Mouse (Mus musculus) small intestine, adult 2 months (tissue): Measurements from ENCODE around the gene Dthd1. TPM values are rescaled to one million over a fixed set of nuclear protein-coding genes. Genes with fewer than 3 reads are reported as not detected.

Experiments
- H3K27ac ChIP-seq: fragments of 200-500 bp; 2 replicates; pipeline ENCODE4 v1.5.1; 2012; ENCODE audit warnings: low read depth, low read length, control low read depth, inconsistent platforms; ENCODE audit not compliant: insufficient read depth
- H3K27me3 ChIP-seq: fragments of 200-500 bp; 2 replicates; pipeline ENCODE4 v1.6.1; 2012; ENCODE audit warnings: mild to moderate bottlenecking, moderate library complexity, low read length, inconsistent platforms; ENCODE audit not compliant: control insufficient read depth, insufficient read depth
- H3K36me3 ChIP-seq: fragments of 200-500 bp; 2 replicates; pipeline ENCODE4 v1.6.1; 2012; ENCODE audit warnings: mild to moderate bottlenecking, low read length, control low read depth, inconsistent platforms; ENCODE audit not compliant: control insufficient read depth, insufficient read depth
- H3K4me1 ChIP-seq: fragments of 200-500 bp; 2 replicates; pipeline ENCODE4 v1.6.1; 2012; ENCODE audit warnings: low read length, inconsistent platforms, mixed read lengths; ENCODE audit not compliant: control insufficient read depth, insufficient read depth, insufficient read length
- H3K4me3 ChIP-seq: fragments of 200-500 bp; 2 replicates; pipeline ENCODE4 v1.5.1; 2012; ENCODE audit warnings: low read depth, mild to moderate bottlenecking, control low read depth, inconsistent platforms, low read length, moderate library complexity
- CTCF ChIP-seq: fragments of 200-500 bp; IDR thresholded peaks from 2 replicates; pipeline ENCODE4 v1.5.1; 2012; ENCODE audit warnings: low read depth, mild to moderate bottlenecking, control low read depth, inconsistent platforms, low read length, moderate library complexity, mixed read lengths; ENCODE audit not compliant: insufficient replicate concordance, insufficient read length; ENCODE audit errors: extremely low read depth
- POLR2A ChIP-seq: fragments of 200-500 bp; IDR thresholded peaks from 2 replicates; pipeline ENCODE4 v1.6.1; 2012; ENCODE audit warnings: low read depth, mild to moderate bottlenecking, control low read depth, inconsistent platforms, low read length, moderate library complexity
- WGBS: fragments of 180-500 bp; shearing (Covaris S2); methylation state at CpG from one replicate; pipeline ENCODE4 v1.1.7; 2018; 5-methylcytosine and 5-hydroxymethylcytosine counted together
- polyA plus RNA-seq: library from polyadenylated mRNA; depleted of rRNA; stranded (reverse); fragments of >200 nt; gene quantifications from 2 replicates; pipeline ENCODE4 v1.2.3, GENCODE M21; 2012

Gene Dthd1
- polyA plus RNA-seq, 1 experiment, result not detected

GRCm38 (mm10) chr5:62786809-62787208, 26.8 kb upstream of the Dthd1 start:
- H3K27me3 ChIP-seq, result no peaks in the 10 kb centered on the region
- no peak overlapping the region for H3K27ac ChIP-seq
- no peaks in the 10 kb centered on the region for H3K4me1 ChIP-seq
- 79% methylated on average over 3 of the region's 3 CpGs for WGBS
- no peak for TF ChIP-seq CTCF
- no peak for TF ChIP-seq POLR2A
- no peaks in the 10 kb centered on the region for H3K36me3 ChIP-seq
- H3K4me3 ChIP-seq, result no peak overlapping the region

- 82% methylated on average over 5 of the region's 5 CpGs for WGBS
- Histone ChIP-seq H3K4me3 (no peak overlapping the region), H3K36me3 (no peaks in the 10 kb centered on the region), H3K27ac (no peak overlapping the region), H3K27me3 (no peaks in the 10 kb centered on the region), H3K4me1 (no peaks in the 10 kb centered on the region)
- no peak for TF ChIP-seq POLR2A
Observed at GRCm38 (mm10) chr5:62790921-62791564, 22.6 kb upstream of the Dthd1 start.

- H3K27ac ChIP-seq, result no peak overlapping the region
- 79% methylated on average over 1 of the region's 1 CpGs for WGBS
- no peaks in the 10 kb centered on the region for H3K4me1 ChIP-seq
- no peak for TF ChIP-seq CTCF
- no peak for TF ChIP-seq POLR2A
- no peaks in the 10 kb centered on the region for H3K36me3 ChIP-seq
- H3K27me3 ChIP-seq, result no peaks in the 10 kb centered on the region
- no peak overlapping the region for H3K4me3 ChIP-seq
Observed at GRCm38 (mm10) chr5:62792776-62793175, 20.8 kb upstream of the Dthd1 start.

GRCm38 (mm10) chr5:62814072-62814414, 420 bp downstream of the Dthd1 start:
- no peaks in the 10 kb centered on the region for H3K36me3 ChIP-seq
- no peak overlapping the region for H3K4me3 ChIP-seq
- H3K27me3 ChIP-seq, result no peaks in the 10 kb centered on the region
- H3K27ac ChIP-seq, result no peak overlapping the region
- WGBS, result 69% methylated on average over 1 of the region's 1 CpGs
- TF ChIP-seq CTCF (no peak), POLR2A (no peak)
- H3K4me1 ChIP-seq, result no peaks in the 10 kb centered on the region

GRCm38 (mm10) chr5:62815741-62816140, 2.1 kb downstream of the Dthd1 start:
- TF ChIP-seq POLR2A (no peak), CTCF (no peak)
- Histone ChIP-seq H3K4me1 (0 out of 2 replicates have a peak, but pooled peaks cover under 1% of the 10 kb centered on the region), H3K36me3 (no peaks in the 10 kb centered on the region), H3K27me3 (no peaks in the 10 kb centered on the region), H3K27ac (no peak overlapping the region), H3K4me3 (no peak overlapping the region)
- WGBS, result 43% methylated on average over 1 of the region's 1 CpGs

GRCm38 (mm10) chr5:62819567-62819966, 5.9 kb downstream of the Dthd1 start:
- Histone ChIP-seq H3K36me3 (no peaks in the 10 kb centered on the region), H3K4me3 (no peak overlapping the region), H3K4me1 (0 out of 2 replicates have a peak, but pooled peaks cover 2% of the 10 kb centered on the region), H3K27ac (no peak overlapping the region), H3K27me3 (no peaks in the 10 kb centered on the region)
- TF ChIP-seq CTCF, result no peak
- TF ChIP-seq POLR2A, result no peak
- 53% methylated on average over 2 of the region's 2 CpGs for WGBS

GRCm38 (mm10) chr5:62820363-62821271, 7.0 kb downstream of the Dthd1 start:
- 0 out of 2 replicates have a peak, but pooled peaks cover 2% of the 10 kb centered on the region for H3K4me1 ChIP-seq
- no peak overlapping the region for H3K27ac ChIP-seq
- no peaks in the 10 kb centered on the region for H3K36me3 ChIP-seq
- 53% methylated on average over 8 of the region's 8 CpGs for WGBS
- no peaks in the 10 kb centered on the region for H3K27me3 ChIP-seq
- no peak for TF ChIP-seq CTCF
- no peak for TF ChIP-seq POLR2A
- no peak overlapping the region for H3K4me3 ChIP-seq
